Mouse (Mus musculus): ENCODE measurements at regions not wholly inside any gene's neighbourhood (a gene's known extent, or its start where the extent isn't known, plus 50 kb on each side); places are given as distances from the start of the nearest gene placed in this dataset.

DNA sequence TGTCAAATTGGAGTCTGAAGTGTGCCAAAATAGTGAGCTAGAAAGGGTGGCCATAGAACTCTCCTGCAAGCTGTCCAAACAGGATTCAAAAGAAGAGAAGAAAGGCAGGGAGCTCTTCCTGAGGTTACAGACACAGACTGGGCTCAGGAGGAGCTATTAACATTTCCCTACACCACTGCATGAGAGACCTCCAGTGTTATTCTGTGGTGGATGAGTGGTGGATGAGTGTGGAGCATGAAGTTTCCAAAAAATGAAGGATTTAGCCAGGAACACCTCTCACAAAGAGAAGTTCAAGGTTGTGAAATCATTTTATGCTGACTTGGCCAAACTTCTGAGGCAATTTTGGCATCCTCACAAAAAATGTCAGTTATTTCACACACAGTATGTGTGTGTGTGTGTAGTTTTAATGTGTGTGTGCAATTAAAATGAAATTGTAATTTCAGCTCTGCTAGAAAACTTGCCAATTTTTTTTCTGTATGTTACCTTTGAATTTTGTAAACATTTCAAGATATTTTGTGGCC, 388.5 kb upstream of the Gm765 start:
- no peak for TF ChIP-seq POLR2A (IDR thresholded peaks at IDR 0.05; ENCODE audit: low read depth, low read length)
- no peak for TF ChIP-seq CTCF (IDR thresholded peaks at IDR 0.05; ENCODE audit: extremely low read depth, insufficient read depth, insufficient read length, insufficient replicate concordance)
- Histone ChIP-seq H3K27me3 (ENCODE audit: control insufficient read depth, insufficient read depth, low read length) (no peaks in the 10 kb centered on the region), H3K4me1 (ENCODE audit: control insufficient read depth, insufficient read depth, insufficient read length) (no peaks in the 10 kb centered on the region), H3K27ac (ENCODE audit: insufficient read depth, low read length) (no peak overlapping the region), H3K4me3 (ENCODE audit: extremely low read depth, insufficient read depth, insufficient read length) (no peak overlapping the region), H3K36me3 (ENCODE audit: control insufficient read depth, insufficient read depth, low read length) (no peaks in the 10 kb centered on the region)
- no peak for DNase-seq (ENCODE audit: low read depth in 1 of 2, low spot score in 2 of 2)

DNA sequence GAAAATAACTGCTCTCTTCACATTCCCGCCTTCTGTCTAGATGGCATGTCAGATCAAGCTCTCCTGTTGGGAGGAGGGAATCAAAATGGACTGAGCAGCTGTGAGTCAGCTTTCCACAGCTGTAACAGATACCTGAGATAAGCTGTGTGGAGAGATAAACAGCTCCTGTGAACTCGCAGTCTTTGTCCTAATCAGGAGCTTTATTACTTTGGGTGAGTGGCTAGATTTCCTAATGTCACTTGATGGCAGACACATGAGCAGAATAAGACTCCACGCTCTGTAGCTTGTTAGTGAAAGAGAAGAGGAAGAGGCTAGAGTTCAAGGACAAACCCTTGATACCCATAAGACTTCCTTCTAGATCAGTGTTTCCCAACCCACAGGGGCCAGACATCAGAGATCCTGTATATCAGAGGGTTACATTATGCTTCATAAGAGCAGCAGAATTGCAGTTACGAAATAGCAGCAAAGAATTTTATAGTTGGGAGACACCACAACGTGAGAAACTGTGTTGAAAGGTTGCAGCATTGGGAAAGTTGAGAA, 384.1 kb upstream of the Gm765 start:
- no peaks in the 10 kb centered on the region for H3K27me3 ChIP-seq (ENCODE audit: control insufficient read depth, insufficient read depth, low read length)
- TF ChIP-seq CTCF (IDR thresholded peaks at IDR 0.05; ENCODE audit: extremely low read depth, insufficient read depth, insufficient read length, insufficient replicate concordance) (no peak), POLR2A (IDR thresholded peaks at IDR 0.05; ENCODE audit: low read depth, low read length) (no peak)
- 69% methylated on average over 5 of the region's 5 CpGs for WGBS
- no peak overlapping the region for H3K4me3 ChIP-seq (ENCODE audit: extremely low read depth, insufficient read depth, insufficient read length)
- no peak overlapping the region for H3K27ac ChIP-seq (ENCODE audit: insufficient read depth, low read length)
- H3K36me3 ChIP-seq (ENCODE audit: control insufficient read depth, insufficient read depth, low read length), result no peaks in the 10 kb centered on the region
- no peak for DNase-seq (ENCODE audit: low read depth in 1 of 2, low spot score in 2 of 2)
- no peaks in the 10 kb centered on the region for H3K4me1 ChIP-seq (ENCODE audit: control insufficient read depth, insufficient read depth, insufficient read length)

- no peak for TF ChIP-seq POLR2A (IDR thresholded peaks at IDR 0.05; ENCODE audit: low read depth, low read length)
- no peak for TF ChIP-seq CTCF (IDR thresholded peaks at IDR 0.05; ENCODE audit: extremely low read depth, insufficient read depth, insufficient read length, insufficient replicate concordance)
- H3K4me1 ChIP-seq (ENCODE audit: control insufficient read depth, insufficient read depth, insufficient read length), result no peaks in the 10 kb centered on the region
- no peak overlapping the region for H3K27ac ChIP-seq (ENCODE audit: insufficient read depth, low read length)
- no peaks in the 10 kb centered on the region for H3K27me3 ChIP-seq (ENCODE audit: control insufficient read depth, insufficient read depth, low read length)
- no peaks in the 10 kb centered on the region for H3K36me3 ChIP-seq (ENCODE audit: control insufficient read depth, insufficient read depth, low read length)
- H3K4me3 ChIP-seq (ENCODE audit: extremely low read depth, insufficient read depth, insufficient read length), result no peak overlapping the region
- WGBS, result 64% methylated on average over 14 of the region's 14 CpGs
- no peak for DNase-seq (ENCODE audit: low read depth in 1 of 2, low spot score in 2 of 2)
Measured at GRCm38 (mm10) chr6:98704887-98705622, 362.5 kb upstream of the Gm765 start.

DNA sequence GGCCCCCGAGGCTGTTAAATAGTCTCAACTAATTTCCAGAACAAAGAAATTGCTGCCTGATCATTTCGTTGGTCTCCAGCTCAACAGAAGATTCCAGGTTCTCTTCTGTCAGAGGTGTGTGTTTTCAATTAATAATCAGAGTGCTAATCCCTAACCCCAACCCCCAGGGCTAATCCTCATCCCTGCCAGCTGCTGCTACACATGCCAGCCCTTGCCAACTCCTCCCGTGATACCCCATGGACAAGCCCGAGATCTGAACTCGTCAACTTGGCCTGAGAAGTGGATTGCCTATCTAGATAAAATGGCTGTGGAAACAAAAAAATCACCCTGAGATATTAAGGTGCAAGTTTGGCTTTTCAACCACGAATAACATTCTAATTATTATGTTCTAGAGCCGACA, 355.0 kb upstream of the Gm765 start:
- Histone ChIP-seq H3K36me3 (ENCODE audit: control insufficient read depth, insufficient read depth, low read length) (no peaks in the 10 kb centered on the region), H3K27me3 (ENCODE audit: control insufficient read depth, insufficient read depth, low read length) (no peaks in the 10 kb centered on the region), H3K4me1 (ENCODE audit: control insufficient read depth, insufficient read depth, insufficient read length) (no peaks in the 10 kb centered on the region), H3K4me3 (ENCODE audit: extremely low read depth, insufficient read depth, insufficient read length) (no peak overlapping the region), H3K27ac (ENCODE audit: insufficient read depth, low read length) (no peak overlapping the region)
- TF ChIP-seq POLR2A (IDR thresholded peaks at IDR 0.05; ENCODE audit: low read depth, low read length) (no peak), CTCF (IDR thresholded peaks at IDR 0.05; ENCODE audit: extremely low read depth, insufficient read depth, insufficient read length, insufficient replicate concordance) (no peak)
- no peak for DNase-seq (ENCODE audit: low read depth in 1 of 2, low spot score in 2 of 2)
- 92% methylated on average over 7 of the region's 7 CpGs for WGBS

- TF ChIP-seq POLR2A (IDR thresholded peaks at IDR 0.05; ENCODE audit: low read depth, low read length) (no peak), CTCF (IDR thresholded peaks at IDR 0.05; ENCODE audit: extremely low read depth, insufficient read depth, insufficient read length, insufficient replicate concordance) (no peak)
- no peak for DNase-seq (ENCODE audit: low read depth in 1 of 2, low spot score in 2 of 2)
- Histone ChIP-seq H3K4me3 (ENCODE audit: extremely low read depth, insufficient read depth, insufficient read length) (no peak overlapping the region), H3K4me1 (ENCODE audit: control insufficient read depth, insufficient read depth, insufficient read length) (no peaks in the 10 kb centered on the region), H3K27ac (ENCODE audit: insufficient read depth, low read length) (no peak overlapping the region), H3K27me3 (ENCODE audit: control insufficient read depth, insufficient read depth, low read length) (no peaks in the 10 kb centered on the region), H3K36me3 (ENCODE audit: control insufficient read depth, insufficient read depth, low read length) (no peaks in the 10 kb centered on the region)
- 82% methylated on average over 8 of the region's 8 CpGs for WGBS
Measured at GRCm38 (mm10) chr6:98693411-98693810, 350.9 kb upstream of the Gm765 start.

DNA sequence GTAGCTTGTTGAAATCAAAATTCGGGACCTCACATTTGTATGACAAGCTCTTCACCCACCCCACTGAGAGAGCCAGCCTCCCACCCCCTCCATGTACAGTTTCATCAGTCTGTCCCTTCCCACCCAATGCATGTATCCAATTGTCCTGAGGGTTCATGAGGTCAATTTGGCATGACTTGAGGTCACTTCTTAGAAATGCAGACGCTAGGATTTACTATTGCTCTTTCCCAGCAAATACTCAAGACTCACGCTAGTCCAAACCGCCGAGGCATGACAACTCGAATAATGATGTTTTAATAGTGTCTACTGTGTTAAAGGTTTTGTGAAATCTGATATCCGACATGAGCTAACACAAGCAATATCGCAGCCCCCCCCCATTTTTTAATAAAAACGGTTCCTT, 347.6 kb upstream of the Gm765 start:
- H3K27me3 ChIP-seq (ENCODE audit: control insufficient read depth, insufficient read depth, low read length), result no peaks in the 10 kb centered on the region

GRCm38 (mm10) chr6:98689395-98689794, 346.8 kb upstream of the Gm765 start:
- H3K36me3 ChIP-seq (ENCODE audit: control insufficient read depth, insufficient read depth, low read length), result no peaks in the 10 kb centered on the region
- TF ChIP-seq CTCF (IDR thresholded peaks at IDR 0.05; ENCODE audit: extremely low read depth, insufficient read depth, insufficient read length, insufficient replicate concordance) (no peak), POLR2A (IDR thresholded peaks at IDR 0.05; ENCODE audit: low read depth, low read length) (no peak)
- DNase-seq (ENCODE audit: low read depth in 1 of 2, low spot score in 2 of 2), result no peak
- no peak overlapping the region for H3K27ac ChIP-seq (ENCODE audit: insufficient read depth, low read length)
- no peaks in the 10 kb centered on the region for H3K27me3 ChIP-seq (ENCODE audit: control insufficient read depth, insufficient read depth, low read length)
- no peaks in the 10 kb centered on the region for H3K4me1 ChIP-seq (ENCODE audit: control insufficient read depth, insufficient read depth, insufficient read length)
- WGBS, result 85% methylated on average over 3 of the region's 3 CpGs
- H3K4me3 ChIP-seq (ENCODE audit: extremely low read depth, insufficient read depth, insufficient read length), result no peak overlapping the region

More for the DNA sequence above, 347.6 kb upstream of the Gm765 start:
- WGBS, result 94% methylated on average over 9 of the region's 9 CpGs
- Histone ChIP-seq H3K36me3 (ENCODE audit: control insufficient read depth, insufficient read depth, low read length) (no peaks in the 10 kb centered on the region), H3K4me1 (ENCODE audit: control insufficient read depth, insufficient read depth, insufficient read length) (no peaks in the 10 kb centered on the region), H3K27ac (ENCODE audit: insufficient read depth, low read length) (no peak overlapping the region), H3K4me3 (ENCODE audit: extremely low read depth, insufficient read depth, insufficient read length) (no peak overlapping the region)
- DNase-seq (ENCODE audit: low read depth in 1 of 2, low spot score in 2 of 2), result no peak
- no peak for TF ChIP-seq CTCF (IDR thresholded peaks at IDR 0.05; ENCODE audit: extremely low read depth, insufficient read depth, insufficient read length, insufficient replicate concordance)
- no peak for TF ChIP-seq POLR2A (IDR thresholded peaks at IDR 0.05; ENCODE audit: low read depth, low read length)
